Mouse (Mus musculus) cerebellum, adult 2 months (tissue): ENCODE measurements around the gene Rab5c.

Source experiments
- CTCF ChIP-seq: fragments of 200-500 bp; IDR thresholded peaks from 2 replicates; pipeline ENCODE4 v1.5.1; 2011; ENCODE audit warnings: low read depth, mild to moderate bottlenecking, control low read depth, low read length, moderate library complexity, borderline replicate concordance; ENCODE audit not compliant: insufficient read depth
- POLR2A ChIP-seq: fragments of 200-500 bp; IDR thresholded peaks from 2 replicates; pipeline ENCODE4 v1.6.1; 2011; ENCODE audit warnings: low read length, control low read depth, borderline replicate concordance; ENCODE audit not compliant: insufficient read depth

- TF ChIP-seq CTCF (no peak), POLR2A (no peak)
These were observed 28.7 kb upstream of the Rab5c start for GRCm38 (mm10) chr11:100766726-100767125.
